Mouse (Mus musculus) hematopoietic multipotent progenitor cell, adult 10-12 weeks (in vitro differentiated cells): ENCODE results near the gene Scrg1. TPM values are rescaled to one million over a fixed set of nuclear protein-coding genes. Genes with fewer than 3 reads are reported as not detected.

Experiments
- polyA plus RNA-seq: library from polyadenylated mRNA; stranded (reverse); fragments of >175 nt; gene quantifications from 2 replicates; pipeline ENCODE4 v1.2.3, GENCODE M21; 2012; ENCODE audit warnings: low replicate concordance

The Scrg1 gene
- polyA plus RNA-seq = 0.36 TPM in 1 of 2 replicates, not detected in the other

DNA sequence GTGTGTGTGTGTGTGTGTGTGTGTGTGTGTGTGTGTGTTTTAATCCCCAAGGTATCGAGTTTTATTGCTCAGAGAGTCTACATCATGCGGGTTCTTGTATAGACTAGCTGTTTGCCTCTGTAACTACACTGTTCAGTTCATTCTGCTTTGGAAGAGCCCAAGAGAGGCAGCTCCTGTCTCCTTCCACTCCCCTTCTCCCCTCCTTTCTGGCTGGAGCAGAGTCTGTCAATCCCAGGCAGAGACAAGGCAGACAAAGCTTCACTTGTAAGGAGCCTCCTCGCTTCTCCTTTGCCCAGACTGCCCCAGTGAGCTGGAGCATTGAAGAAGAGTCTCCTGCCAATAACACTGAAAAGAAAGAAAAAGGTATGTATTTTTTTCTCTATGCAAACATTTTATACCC is at the start of gene Scrg1:
Scrg1 (plus strand) TSS at position 159 of the 400 bp plus-strand sequence.

GRCm38 (mm10) chr8:57487441-57488155 is 31.9 kb downstream of the Scrg1 start, which contains the start of gene Sap30:
TSS of gene Sap30 (minus strand) at chr8:57487860.

GRCm38 (mm10) chr8:57511316-57512118 is 55.8 kb downstream of the Scrg1 start, which contains the start of gene Hmgb2:
TSS of gene Hmgb2 (plus strand) at chr8:57511907.

Other genes starting within 250 kb of the Scrg1 start
- not detected in 2 replicates for gene Hand2, start 134.9 kb upstream of the Scrg1 start, polyA plus RNA-seq
- 10.7 and 22.4 TPM in 2 replicates for gene Sap30, start 31.9 kb downstream of the Scrg1 start, polyA plus RNA-seq
- 47.0 and 57.3 TPM in 2 replicates for gene Hmgb2, start 56.0 kb downstream of the Scrg1 start, polyA plus RNA-seq
- 2.7 and 3.0 TPM in 2 replicates for gene Galnt7, start 197.1 kb downstream of the Scrg1 start, polyA plus RNA-seq